Mouse (Mus musculus) c-Kit-positive CD71-positive TER-119-positive erythroid progenitor cells, embryonic 14.5 days (primary cell): ENCODE results near the gene Mapk10.
"Not testable (repeated sequence)": the region's sequence is repeated elsewhere in the genome, so short reads cannot be mapped to it uniquely, and the experiment has no call there.

ENCODE experiments used
- DNase-seq: peaks from one replicate; pipeline ENCODE4 v3.0.0-alpha.2; 2013; ENCODE audit warnings: low spot score

Mapk10 gene

DNA sequence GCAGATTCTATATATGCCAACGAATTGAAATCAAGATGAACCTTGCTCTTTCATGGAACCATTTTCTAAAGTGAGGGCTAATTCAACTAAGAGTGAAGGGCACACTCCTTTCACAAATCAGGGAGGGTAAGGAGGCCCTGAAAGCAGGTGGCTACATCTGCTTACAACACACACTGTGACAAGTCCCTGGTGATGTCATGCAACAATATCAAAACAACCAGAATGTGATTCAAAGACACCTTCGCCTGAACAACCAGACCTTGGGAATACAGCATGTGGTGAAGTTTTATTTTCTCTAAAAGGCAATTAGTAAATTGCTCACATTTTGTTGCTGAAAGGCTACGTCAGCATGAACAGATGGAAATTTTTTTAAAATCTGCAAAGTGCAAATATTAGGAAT is 258.2 kb downstream of the Mapk10 start:
- no peak for DNase-seq

DNA sequence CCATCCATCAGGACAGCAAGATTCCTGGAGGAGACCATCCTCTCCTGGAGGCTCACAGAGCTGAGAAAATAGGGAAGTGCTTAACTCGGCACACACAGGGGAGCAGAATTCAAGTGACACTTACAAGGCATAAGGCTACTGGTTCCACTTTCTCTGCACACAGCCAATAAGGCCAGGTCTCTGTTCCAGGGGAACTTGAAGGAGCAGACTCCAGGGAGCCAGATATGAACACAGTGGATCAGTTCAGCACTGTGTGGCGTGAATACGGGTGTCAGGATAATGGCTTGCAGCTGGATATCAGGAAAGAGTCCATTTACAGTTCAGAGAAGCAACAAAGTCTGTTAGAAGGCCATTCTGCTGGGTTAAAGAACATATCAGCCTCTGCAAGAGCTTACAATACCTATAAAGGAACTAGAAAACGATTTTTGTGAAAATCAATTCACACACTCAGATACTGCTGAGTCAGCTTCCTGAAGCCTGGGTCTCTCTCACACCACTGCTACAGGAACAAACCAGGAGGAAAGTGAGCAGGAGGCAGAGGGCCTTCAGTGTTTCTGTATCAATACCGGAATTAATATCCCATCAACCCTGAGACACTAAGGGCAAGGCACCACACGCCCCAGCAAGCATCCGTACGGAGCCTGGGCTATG is 263.9 kb downstream of the Mapk10 start:
- no peak for DNase-seq

DNA sequence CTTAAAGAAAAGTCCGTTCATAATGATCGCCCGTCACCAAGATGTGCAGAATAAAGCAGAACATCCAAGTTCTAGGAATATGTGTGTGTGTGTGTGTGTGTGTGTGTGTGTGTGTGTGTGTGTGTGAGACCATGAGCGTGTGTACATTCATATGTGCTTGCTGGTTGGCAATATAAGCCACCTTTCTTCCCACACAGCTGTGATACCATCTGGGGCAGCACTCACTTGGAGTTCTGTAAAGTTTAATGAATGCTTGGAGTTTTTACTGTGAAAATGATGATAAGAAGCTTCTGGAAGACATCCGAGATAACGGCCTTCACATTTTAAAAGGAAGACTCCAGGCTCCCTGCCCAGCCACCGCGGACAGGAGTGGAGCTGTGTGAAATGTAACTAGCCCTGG is 264.5 kb downstream of the Mapk10 start:
- no peak for DNase-seq

DNA sequence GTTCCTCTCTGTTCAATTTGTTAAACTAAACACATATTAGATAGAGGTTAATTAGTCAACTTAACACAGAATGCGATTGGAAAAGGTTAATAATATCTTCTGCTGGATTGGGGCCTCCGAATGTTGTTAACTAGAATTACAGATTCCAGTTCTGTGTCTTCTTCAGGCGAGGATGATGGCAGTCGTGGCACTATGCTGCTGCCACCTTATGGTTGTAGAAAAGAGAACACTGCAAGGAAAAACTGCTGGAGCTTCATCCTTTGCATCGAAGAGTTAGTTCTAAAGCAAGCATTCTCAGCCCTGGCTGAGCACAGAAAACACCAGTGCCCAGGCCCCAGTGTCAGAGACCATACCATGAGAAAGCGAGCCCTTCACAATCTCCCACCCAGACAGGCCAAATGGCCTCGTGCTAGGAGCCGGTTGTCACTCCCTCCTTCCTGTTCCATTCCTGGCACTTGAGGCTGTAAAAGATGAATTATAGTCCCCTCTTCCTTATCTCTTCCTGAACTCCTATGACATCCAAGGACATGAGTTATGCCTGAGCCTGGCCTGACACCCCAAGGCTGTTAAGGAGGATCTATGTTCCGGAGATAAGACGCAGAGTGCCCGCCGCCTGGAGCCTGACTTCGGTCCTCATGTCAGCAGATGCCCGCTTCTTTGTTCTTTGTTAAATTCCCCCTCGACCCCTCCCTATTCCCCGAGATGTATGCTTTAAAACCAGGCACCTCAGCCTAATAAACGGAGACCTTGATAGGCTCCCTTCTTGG is 267.1 kb downstream of the Mapk10 start:
- not testable (repeated sequence) for DNase-seq

DNA sequence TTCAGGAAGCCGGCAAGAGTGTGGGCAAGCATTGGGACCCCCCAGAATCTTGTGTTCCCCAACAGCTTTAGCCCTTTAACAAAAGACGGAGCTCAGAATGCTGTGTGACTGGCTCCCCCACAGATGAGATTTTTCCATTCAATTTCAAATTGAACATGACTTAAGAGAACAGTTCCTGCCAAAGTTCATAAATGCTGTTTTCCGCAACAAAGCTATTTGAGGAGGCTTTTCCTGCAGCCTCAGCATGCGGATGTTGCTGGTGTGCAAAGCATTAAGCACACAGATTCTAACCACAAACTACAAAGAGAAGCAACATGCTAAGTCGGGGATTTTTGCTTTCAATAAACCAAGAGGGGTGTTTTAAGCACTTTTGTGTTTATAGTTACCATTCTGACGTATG is 281.0 kb downstream of the Mapk10 start:
- no peak for DNase-seq

DNA sequence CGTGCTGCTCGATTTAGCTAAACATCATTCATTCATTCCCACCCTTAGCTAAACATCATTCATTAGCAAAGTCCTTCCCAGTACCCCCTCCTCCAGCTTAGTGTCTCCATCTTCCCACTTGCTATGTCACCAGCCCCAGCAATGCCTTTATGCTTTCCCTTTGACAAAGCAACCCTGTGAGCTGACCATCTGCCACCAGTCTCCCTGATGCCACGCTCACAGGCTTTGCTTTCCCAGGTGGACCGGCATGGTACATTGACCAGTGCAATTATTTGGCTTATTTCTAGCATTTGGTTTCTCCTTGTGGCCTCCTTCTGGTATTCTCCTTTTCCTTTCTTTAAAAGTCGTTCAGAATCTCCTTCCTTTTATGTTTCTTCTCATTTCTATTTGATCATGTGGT is 284.3 kb downstream of the Mapk10 start:
- DNase-seq, result no peak

DNA sequence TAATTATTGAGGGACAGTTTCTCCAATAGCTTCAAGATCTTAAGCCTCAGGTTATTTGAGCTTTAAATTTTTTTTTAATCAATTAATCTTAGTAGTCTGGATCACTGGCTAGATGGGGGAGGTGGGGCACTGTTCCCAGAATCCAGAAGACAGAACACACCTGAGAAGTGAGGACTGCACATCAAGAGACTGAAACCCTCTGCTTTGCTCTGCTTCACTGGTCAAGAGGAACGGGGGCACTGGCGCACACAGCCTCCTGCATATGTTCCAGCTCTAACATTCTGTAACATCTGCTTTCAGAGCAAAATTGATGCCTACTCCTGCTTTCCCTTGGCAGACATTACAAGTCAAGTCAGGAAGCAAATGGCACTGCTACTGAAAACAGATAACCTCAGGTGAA is 290.9 kb downstream of the Mapk10 start:
- no peak for DNase-seq

DNA sequence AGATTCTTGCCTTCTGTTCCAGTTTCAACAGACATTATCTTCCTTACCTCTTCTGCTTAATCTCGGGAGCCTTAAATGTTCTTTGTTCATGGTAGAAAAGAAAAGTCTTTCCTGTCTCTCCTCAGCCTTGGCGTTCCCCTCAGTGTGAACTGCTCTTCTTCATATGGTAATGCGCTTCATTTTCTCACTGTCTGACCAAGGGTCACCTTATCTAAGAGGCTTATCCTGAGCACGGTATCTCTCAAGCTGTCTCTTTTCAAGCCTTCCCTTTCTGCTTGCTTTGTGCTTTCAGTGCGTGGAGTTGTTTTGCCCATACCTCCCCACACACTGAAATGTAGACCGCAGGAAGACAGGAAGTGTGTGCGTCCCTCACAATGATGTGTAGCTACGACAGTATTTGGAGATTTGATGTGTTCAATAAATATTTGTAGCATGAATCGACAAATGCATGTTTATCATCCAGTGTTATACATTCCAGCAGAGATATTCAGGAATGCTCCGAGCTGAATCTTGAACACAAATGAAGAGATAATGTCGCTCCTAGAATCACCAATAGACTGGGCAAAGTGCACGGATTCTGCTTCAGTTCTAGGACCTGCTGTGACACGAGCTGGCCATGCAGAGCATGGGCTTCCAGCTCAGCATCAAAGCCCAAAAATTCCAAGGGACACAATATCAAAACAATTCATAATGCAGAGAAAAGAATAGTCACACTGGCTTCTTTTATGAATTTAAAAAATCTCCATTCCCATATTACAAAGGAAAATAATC is 305.5 kb downstream of the Mapk10 start:
- no peak for DNase-seq

DNA sequence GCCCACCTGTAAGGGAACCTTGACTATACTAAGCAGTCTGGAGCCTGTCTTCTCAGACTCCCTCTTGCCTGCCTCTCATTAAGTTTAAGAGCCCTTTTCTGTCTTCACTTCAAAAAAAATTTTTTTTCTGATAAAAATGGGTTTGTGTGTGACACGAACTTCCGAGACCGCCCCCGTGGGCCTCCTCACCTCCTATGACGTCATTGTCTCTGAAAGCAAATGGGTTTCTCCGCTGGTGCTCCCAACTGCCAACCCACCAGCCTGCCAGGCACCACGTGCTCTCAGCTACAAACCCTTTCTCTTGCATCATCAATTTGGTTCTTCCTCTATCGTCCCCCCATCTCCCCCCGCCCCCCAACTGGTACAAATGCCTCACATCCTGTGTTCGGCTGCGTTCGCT is 307.1 kb downstream of the Mapk10 start:
- no peak for DNase-seq

DNA sequence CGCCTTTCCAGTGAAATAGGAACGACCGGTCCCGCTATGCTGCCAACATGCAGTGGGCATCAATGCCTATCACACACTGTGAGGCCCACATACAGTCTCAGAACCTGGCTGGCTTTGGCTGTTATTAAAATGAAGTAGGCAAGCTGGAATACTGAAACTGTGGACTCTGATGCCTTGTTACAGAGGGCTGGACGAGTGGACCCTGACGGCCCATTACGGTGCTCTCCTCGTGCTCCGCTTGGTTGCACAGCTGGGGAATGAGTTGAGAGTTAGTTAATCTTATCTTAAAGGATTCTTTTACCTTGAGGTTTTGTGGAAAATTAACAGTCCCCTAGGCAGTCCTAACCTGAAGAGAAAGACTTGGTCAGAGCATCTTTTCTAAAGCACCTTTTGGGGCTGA is 307.6 kb downstream of the Mapk10 start:
- no peak for DNase-seq

DNA sequence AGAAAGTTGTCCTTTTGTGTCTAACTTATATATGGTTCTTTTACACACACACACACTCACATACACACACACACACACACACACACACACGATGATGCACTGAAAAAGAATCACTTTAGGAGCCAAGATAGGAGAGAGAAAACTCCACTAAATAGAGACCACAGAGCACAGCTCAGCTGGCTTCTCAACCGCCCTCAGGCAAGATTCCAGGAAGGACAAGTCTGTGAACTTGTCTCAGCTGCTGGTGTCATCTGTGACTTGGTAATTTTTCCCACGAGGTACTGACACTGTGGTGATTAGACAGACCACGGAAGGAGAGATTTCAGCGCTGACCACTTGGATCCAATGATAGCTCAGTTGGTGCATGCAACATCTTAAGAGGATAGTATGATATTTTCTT is 310.0 kb downstream of the Mapk10 start:
- DNase-seq, result no peak

DNA sequence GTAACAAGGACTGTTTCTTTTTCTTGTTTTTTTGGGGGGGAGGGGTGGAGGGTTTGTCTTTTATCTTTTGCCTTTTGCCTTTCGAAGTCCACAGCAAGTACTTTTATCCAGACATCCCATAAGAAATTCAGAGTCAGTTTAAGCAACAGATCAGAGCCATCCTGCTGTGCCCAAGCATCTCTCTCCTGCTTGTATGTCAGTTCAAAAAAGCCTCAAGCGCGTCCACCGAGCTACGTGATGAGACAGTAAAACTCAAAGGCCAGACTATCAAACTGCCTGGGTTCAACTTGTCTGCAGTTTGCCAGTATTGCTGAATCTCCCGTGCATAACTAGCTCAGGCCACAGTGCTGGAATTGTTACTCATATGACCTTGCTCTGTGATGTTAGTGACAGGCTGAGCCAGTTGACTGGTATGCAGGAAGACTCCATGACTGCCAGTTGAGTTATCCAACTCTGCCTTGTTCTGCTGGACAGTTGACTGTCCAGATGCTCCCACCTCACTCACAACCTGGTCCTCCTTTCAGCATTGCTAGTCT is 311.4 kb downstream of the Mapk10 start:
- DNase-seq, result no peak

DNA sequence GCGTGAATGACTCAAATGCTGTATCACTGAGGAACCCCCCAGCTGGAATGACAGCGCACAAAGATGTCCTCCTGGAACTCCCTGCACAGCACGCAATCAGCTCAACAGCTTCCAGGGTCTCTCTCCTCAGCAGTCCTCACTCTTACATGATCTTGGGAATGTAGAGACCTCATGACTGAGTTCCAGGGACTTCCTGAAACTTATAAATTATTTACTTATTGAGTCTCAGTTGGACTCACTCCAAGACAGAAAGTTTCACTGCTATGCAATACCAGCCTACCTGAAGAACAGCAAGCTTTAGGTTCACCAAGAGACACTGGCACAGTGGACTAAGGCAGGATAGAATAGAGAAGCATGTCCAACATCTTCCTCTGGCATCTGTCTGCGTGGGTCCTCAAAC is 312.8 kb downstream of the Mapk10 start:
- no peak for DNase-seq

DNA sequence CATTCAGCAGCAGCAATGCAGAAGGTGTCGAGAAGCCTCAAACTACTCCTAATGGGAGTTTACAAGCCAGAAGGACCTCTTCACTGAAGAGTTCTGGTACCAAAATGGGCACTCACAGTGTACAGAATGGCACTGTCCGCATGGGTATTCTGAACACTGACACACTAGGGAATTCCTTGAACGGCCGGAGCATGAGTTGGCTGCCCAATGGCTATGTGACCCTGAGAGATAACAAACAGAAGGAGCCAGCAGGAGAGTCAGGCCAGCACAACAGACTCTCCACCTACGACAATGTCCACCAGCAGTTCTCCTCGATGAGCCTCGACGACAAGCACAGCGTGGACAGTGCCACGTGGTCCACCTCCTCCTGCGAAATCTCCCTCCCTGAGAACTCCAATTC is 318.9 kb downstream of the Mapk10 start:
- no peak for DNase-seq

DNA sequence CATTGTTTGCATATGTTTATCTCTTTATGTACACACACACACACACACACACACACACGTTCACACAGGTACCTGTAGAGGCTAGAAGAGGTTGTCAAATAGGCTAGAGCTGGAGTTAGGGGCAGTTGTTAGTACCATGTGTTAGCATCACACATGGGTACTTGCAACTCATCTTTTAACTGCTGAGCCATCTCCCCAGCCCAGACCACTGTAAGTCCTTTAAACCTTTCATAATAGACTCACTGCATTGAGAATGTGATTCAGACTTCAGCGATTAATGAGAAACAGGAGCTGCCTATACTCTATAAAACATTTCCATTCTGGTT is 322.0 kb downstream of the Mapk10 start:
- no peak for DNase-seq

DNA sequence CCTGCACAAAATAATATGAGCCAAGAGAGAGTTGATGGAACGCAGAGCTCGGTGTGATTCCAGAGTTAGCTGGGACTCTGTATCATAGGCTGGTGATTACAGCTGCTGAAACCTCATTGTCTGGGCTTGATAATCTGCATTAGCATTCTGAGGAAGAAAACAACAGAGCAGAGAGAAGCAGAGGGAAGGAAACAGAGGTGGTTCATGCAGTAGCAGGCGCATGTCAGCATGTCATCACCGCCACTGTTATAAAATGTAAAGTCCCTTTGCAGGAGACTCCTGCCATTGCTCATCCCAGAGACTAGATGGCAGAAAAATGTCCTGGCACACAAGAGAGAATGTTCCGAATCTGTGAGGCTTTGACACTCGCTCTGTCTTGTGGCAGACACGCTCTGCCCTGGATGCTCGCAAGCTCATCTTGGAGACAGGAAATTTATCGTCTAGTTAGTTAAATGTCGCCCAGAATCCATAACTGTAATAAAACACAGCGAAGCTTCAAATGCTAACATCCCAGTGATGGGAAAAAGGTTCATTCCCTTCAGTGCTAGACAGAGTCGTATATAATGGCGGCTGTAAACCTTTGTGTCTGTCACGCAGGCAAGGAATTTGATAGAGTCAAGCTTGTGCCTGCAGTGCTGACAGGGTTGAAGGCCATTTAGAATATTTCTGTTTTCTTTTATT is 322.5 kb downstream of the Mapk10 start:
- DNase-seq, result no peak

DNA sequence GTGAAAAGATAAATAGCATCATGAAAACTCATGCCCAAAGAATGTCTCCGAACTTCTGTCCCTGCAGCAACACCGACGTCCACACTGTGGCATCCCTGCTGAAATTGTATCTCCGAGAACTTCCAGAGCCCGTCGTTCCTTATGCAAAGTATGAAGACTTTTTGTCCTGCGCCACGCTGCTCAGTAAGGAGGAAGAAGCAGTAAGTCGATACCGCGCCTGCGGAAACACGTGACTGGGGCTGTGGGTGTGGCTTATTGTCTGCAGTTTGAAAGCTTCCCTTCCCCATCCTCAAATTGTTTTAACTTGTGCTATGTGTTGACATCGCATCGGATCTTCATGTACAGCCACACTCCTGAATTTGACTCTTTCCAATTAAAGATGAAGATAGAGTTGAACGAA is 335.5 kb downstream of the Mapk10 start:
- DNase-seq, result no peak

DNA sequence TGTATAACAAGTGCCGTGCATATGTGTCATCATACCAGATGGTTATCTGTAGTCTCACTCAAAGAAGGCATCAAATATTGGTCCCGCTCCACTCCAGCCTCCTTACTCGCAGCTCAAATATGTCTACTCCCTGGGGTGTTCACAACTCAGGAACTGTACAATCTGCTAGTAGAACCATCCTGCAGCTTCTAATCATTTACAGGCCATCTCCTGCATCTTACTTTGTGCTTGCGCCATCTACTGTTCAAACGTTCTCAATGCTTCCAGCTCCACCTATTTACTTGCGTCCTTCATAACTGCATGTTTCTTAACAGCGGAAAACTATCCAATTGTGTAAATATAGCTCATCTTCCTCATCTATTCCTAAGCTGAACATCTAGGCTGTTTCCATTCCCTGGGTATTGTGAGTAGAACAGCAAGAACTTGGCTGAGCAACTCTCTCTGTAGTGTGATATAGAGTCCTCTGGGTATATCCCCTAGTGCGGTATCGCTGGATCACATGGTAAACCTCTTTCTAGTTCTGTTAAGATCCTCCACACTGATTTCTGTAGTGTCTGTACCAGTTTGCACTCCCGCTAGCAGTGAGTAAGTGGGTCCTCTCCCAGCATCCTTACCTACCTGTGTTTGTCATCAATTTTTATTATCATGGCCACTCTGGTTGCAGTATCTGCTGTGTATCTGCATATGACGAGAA is 336.4 kb downstream of the Mapk10 start:
- DNase-seq, result no peak

DNA sequence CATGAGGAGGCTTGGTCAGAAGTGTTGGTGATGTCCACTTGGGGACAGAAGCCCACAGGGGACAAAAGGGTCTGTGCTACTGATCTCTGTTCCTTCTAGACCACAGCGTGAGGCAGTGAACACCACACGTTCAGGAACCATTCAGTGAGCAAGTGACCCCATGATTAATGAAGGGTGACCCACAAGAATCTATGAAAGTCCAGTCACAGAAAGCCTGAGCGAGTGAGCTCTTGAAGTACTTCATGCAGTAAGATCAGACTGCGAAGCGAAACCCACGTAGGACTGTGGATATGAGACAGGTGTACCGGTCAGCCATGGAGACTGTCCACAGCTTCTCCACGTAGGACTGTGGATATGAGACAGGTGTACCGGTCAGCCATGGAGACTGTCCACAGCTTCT is 338.1 kb downstream of the Mapk10 start:
- not testable (repeated sequence) for DNase-seq

DNA sequence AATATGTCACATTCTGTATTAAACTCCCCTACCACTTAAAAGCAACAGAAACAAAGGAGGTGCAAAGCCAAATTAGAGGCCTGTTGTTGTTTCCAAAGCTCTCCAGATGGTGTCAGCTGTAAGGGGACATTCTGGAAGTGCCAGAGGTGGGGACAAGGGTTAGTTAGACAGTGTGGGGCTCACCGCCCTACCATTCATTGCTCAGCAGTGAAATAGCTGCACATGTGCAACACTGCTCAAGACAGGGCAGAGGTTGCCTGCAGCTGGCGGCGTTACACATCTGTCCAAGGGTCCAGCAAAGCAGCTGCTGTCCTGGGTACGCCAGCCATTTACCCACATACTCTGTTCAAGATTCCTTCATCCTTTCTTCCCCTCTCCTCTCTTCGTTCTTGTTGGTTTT is 342.9 kb downstream of the Mapk10 start:
- no peak for DNase-seq

DNA sequence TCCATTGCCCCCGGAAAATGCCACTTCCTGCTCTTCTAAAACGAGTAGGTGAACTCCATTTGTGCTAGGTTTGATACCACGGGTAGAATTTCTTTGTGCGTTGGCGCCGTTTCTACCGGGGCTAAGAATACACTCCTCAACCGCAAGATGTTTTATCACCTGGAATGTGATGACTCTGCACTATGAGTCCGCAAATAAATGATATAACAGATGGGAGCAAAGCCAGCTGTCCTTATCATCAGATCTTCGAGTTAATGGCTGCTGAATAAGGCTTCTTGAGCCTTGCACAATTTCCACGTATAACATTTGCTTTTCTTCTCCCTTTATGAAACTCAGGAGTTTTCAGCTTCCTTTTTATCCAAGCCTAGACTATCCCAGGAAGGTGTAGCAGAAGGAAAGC is 351.4 kb downstream of the Mapk10 start:
- DNase-seq, result no peak

DNA sequence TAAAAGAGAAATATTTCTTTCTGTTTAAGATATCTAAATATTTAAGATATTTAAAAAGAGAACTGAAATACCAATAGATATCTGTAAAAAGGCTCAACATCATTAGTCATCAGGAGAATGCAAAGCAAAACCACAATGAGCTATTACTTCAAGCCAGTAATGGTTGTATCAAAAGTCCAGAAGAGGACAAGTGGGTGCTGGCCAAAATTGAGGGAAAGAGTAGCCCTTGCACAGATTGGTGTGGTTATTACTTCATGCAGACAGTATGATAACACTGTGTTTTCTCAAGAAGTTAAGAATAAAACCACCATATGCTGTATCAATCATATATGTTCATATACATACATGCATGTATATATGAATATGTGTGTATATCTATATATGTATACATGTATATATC is 353.1 kb downstream of the Mapk10 start:
- no peak for DNase-seq
